Mouse (Mus musculus): Measurements from ENCODE around the gene Kif23. TPM values are rescaled to one million over a fixed set of nuclear protein-coding genes. Genes with fewer than 3 reads are reported as not detected.

The Kif23 gene
- polyA plus RNA-seq, 1 experiment: 0.56 TPM

GRCm38 (mm10) chr9:61898401-61898800, 48.2 kb downstream of the Kif23 start:
- WGBS: 2% methylated on average over 8 of the region's 8 CpGs
- no peak overlapping the region for H3K27ac ChIP-seq (ENCODE audit: insufficient read depth, low read length)
- H3K27me3 ChIP-seq (ENCODE audit: control insufficient read depth, insufficient read depth, low read length): no peaks in the 10 kb centered on the region
- TF ChIP-seq POLR2A (IDR thresholded peaks at IDR 0.05; ENCODE audit: borderline replicate concordance, insufficient read depth, low read length) (no peak), CTCF (IDR thresholded peaks at IDR 0.05; ENCODE audit: borderline replicate concordance, insufficient read depth, low read depth, low read length) (peak; percentile 78)
- DNase-seq: peak; percentile 62 to 77
- H3K4me3 ChIP-seq (replicated peaks; ENCODE audit: insufficient read depth, low read depth, low read length): no peak overlapping the region
- H3K4me1 ChIP-seq (ENCODE audit: control insufficient read depth, insufficient read depth, low read length): no peaks in the 10 kb centered on the region

- no peaks in the 10 kb centered on the region for H3K27me3 ChIP-seq (ENCODE audit: control insufficient read depth, insufficient read depth, low read length)
- no peak for DNase-seq
- no peaks in the 10 kb centered on the region; the same call in 1 of the 2 replicates for H3K4me1 ChIP-seq (ENCODE audit: control insufficient read depth, insufficient read depth, low read length)
- H3K27ac ChIP-seq (ENCODE audit: insufficient read depth, low read length): no peak overlapping the region
- TF ChIP-seq POLR2A (IDR thresholded peaks at IDR 0.05; ENCODE audit: borderline replicate concordance, insufficient read depth, low read length) (no peak), CTCF (IDR thresholded peaks at IDR 0.05; ENCODE audit: borderline replicate concordance, insufficient read depth, low read depth, low read length) (no peak)
- 86% methylated on average over 8 of the region's 8 CpGs for WGBS
- no peak overlapping the region for H3K4me3 ChIP-seq (replicated peaks; ENCODE audit: insufficient read depth, low read depth, low read length)
Observed at GRCm38 (mm10) chr9:61895014-61895413, 51.6 kb downstream of the Kif23 start.

DNA sequence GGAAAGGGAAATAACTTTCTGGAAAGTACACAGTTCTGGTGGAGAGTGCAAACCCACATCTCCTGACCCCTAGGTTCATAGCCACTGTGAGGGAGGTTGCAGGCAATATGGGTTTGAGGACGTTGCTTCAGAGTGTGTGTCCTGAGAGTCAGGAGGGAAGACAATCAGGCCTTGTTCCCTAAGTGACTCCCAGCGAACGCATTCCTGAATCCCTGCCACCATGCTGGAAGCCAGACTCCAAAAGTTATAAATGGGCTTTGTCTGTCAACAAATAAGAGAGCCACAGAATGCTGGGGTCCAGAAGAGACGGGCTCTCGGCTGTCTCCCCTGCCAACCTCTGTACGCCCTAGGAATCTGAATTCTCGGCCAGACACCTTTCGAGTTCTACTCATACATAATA, 56.7 kb downstream of the Kif23 start:
- TF ChIP-seq CTCF (IDR thresholded peaks at IDR 0.05; ENCODE audit: borderline replicate concordance, insufficient read depth, low read depth, low read length) (no peak), POLR2A (IDR thresholded peaks at IDR 0.05; ENCODE audit: borderline replicate concordance, insufficient read depth, low read length) (no peak)
- no peaks in the 10 kb centered on the region; the same call in 1 of the 2 replicates for H3K4me1 ChIP-seq (ENCODE audit: control insufficient read depth, insufficient read depth, low read length)
- DNase-seq: peak in 1 of 2 experiments; percentile 33
- no peak overlapping the region for H3K4me3 ChIP-seq (replicated peaks; ENCODE audit: insufficient read depth, low read depth, low read length)
- no peaks in the 10 kb centered on the region for H3K27me3 ChIP-seq (ENCODE audit: control insufficient read depth, insufficient read depth, low read length)
- no peak overlapping the region for H3K27ac ChIP-seq (ENCODE audit: insufficient read depth, low read length)
- WGBS: 52% methylated on average over 8 of the region's 8 CpGs

DNA sequence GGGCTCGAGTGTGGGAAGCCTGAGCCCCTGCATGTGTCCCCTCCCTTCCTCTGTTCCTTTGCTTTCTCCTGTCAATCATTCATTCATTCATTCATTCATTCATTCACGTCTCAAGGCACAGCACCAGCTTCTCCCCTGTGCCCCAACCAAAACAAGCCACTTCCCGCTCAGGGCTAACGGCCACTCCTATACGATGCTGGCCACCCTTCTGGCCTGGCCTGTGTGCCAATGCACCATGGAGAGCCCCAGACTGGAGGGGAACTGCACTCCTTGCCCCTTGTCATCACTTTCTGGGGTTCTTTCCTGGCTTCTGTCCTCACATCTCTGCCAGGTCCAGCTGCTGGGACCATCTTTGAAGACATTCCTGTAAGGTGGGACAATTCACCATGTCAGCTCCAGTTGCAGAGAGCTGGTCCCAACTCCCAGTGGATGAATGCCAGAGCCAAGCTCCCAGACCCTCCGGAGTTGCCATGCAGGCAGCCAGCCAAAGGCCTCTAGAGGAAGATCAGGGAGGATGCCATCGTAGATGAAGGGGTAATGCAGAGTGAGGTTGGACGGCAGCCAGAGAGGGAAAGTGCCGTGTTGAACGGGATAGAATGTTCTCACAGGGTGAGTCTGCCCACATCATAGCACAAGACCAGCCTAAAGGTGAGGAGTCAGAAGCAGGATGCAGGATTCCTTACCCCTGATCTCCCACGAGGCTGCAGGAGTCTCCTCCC, 58.8 kb downstream of the Kif23 start:
- WGBS: 20% methylated on average over 11 of the region's 11 CpGs
- Histone ChIP-seq H3K4me1 (ENCODE audit: control insufficient read depth, insufficient read depth, low read length) (no peaks in the 10 kb centered on the region; the same call in 1 of the 2 replicates), H3K27me3 (ENCODE audit: control insufficient read depth, insufficient read depth, low read length) (no peaks in the 10 kb centered on the region), H3K4me3 (replicated peaks; ENCODE audit: insufficient read depth, low read depth, low read length) (no peak overlapping the region), H3K27ac (ENCODE audit: insufficient read depth, low read length) (no peak overlapping the region)
- TF ChIP-seq POLR2A (IDR thresholded peaks at IDR 0.05; ENCODE audit: borderline replicate concordance, insufficient read depth, low read length) (no peak), CTCF (IDR thresholded peaks at IDR 0.05; ENCODE audit: borderline replicate concordance, insufficient read depth, low read depth, low read length) (no peak)
- DNase-seq: no peak

- Histone ChIP-seq H3K27me3 (ENCODE audit: control insufficient read depth, insufficient read depth, low read length) (no peaks in the 10 kb centered on the region), H3K27ac (ENCODE audit: insufficient read depth, low read length) (no peak overlapping the region), H3K4me1 (ENCODE audit: control insufficient read depth, insufficient read depth, low read length) (no peaks in the 10 kb centered on the region; the same call in 1 of the 2 replicates), H3K4me3 (replicated peaks; ENCODE audit: insufficient read depth, low read depth, low read length) (no peak overlapping the region)
- WGBS: 48% methylated on average over 7 of the region's 7 CpGs
- TF ChIP-seq POLR2A (IDR thresholded peaks at IDR 0.05; ENCODE audit: borderline replicate concordance, insufficient read depth, low read length): no peak
- DNase-seq: no peak
Observed at GRCm38 (mm10) chr9:61885964-61886363, 60.6 kb downstream of the Kif23 start.

GRCm38 (mm10) chr9:61884936-61885335, 61.6 kb downstream of the Kif23 start:
- TF ChIP-seq POLR2A (IDR thresholded peaks at IDR 0.05; ENCODE audit: borderline replicate concordance, insufficient read depth, low read length) (no peak), CTCF (IDR thresholded peaks at IDR 0.05; ENCODE audit: borderline replicate concordance, insufficient read depth, low read depth, low read length) (no peak)
- no peak overlapping the region for H3K27ac ChIP-seq (ENCODE audit: insufficient read depth, low read length)
- no peaks in the 10 kb centered on the region for H3K27me3 ChIP-seq (ENCODE audit: control insufficient read depth, insufficient read depth, low read length)
- H3K4me3 ChIP-seq (replicated peaks; ENCODE audit: insufficient read depth, low read depth, low read length): no peak overlapping the region
- 59% methylated on average over 13 of the region's 13 CpGs for WGBS
- H3K4me1 ChIP-seq (ENCODE audit: control insufficient read depth, insufficient read depth, low read length): no peaks in the 10 kb centered on the region
- no peak for DNase-seq

DNA sequence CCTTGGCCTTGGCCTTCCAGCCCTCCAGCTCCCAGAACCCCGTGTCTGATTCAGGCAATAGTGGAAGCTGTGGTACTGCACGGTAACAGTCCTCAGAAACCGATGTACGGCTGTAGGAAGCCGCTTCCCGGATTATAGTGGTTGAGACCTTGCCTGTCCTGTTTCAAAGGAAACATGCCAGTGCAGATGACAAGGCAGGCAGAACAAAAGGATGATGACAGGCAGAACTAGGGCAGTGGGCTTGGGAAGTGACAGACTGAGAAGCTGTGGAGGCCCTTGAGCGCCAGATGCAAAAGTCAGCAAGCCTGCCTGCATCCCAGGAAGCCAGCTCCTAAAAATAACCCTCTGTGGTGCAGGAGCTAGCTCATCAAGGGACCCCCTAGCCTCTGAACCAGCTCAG, 62.2 kb downstream of the Kif23 start:
- Histone ChIP-seq H3K27me3 (ENCODE audit: control insufficient read depth, insufficient read depth, low read length) (no peaks in the 10 kb centered on the region), H3K4me3 (replicated peaks; ENCODE audit: insufficient read depth, low read depth, low read length) (no peak overlapping the region), H3K4me1 (ENCODE audit: control insufficient read depth, insufficient read depth, low read length) (no peaks in the 10 kb centered on the region), H3K27ac (ENCODE audit: insufficient read depth, low read length) (no peak overlapping the region)
- DNase-seq: no peak
- TF ChIP-seq CTCF (IDR thresholded peaks at IDR 0.05; ENCODE audit: borderline replicate concordance, insufficient read depth, low read depth, low read length) (no peak), POLR2A (IDR thresholded peaks at IDR 0.05; ENCODE audit: borderline replicate concordance, insufficient read depth, low read length) (no peak)
- WGBS: 65% methylated on average over 7 of the region's 7 CpGs

GRCm38 (mm10) chr9:61882179-61882578, 64.4 kb downstream of the Kif23 start:
- TF ChIP-seq POLR2A (IDR thresholded peaks at IDR 0.05; ENCODE audit: borderline replicate concordance, insufficient read depth, low read length) (no peak), CTCF (IDR thresholded peaks at IDR 0.05; ENCODE audit: borderline replicate concordance, insufficient read depth, low read depth, low read length) (no peak)
- DNase-seq: no peak
- no peaks in the 10 kb centered on the region for H3K27me3 ChIP-seq (ENCODE audit: control insufficient read depth, insufficient read depth, low read length)
- H3K27ac ChIP-seq (ENCODE audit: insufficient read depth, low read length): no peak overlapping the region
- H3K4me1 ChIP-seq (ENCODE audit: control insufficient read depth, insufficient read depth, low read length): no peaks in the 10 kb centered on the region
- H3K4me3 ChIP-seq (replicated peaks; ENCODE audit: insufficient read depth, low read depth, low read length): no peak overlapping the region
- WGBS: 74% methylated on average over 3 of the region's 3 CpGs
